Mouse (Mus musculus): ENCODE data around the gene Pappa. TPM values are rescaled to one million over a fixed set of nuclear protein-coding genes. Genes with fewer than 3 reads are reported as not detected.

Pappa gene
- polyA plus RNA-seq, 1 experiment from 2014 or later = 0.50 TPM

- 0 out of 2 replicates have a peak, but pooled peaks cover 4% of the 10 kb centered on the region for H3K4me1 ChIP-seq (replicated peaks)
- no peak overlapping the region for H3K9ac ChIP-seq
- no peaks in the 10 kb centered on the region for H3K36me3 ChIP-seq
- H3K4me3 ChIP-seq = no peak overlapping the region
- no peaks in the 10 kb centered on the region for H3K9me3 ChIP-seq (replicated peaks)
- WGBS = 75% methylated on average over 3 of the region's 3 CpGs
- H3K27me3 ChIP-seq = no peaks in the 10 kb centered on the region
- no peak overlapping the region for H3K4me2 ChIP-seq
- no peak overlapping the region for H3K27ac ChIP-seq
- ATAC-seq (replicated peaks; ENCODE audit: insufficient number of reproducible peaks, insufficient read depth, low FRiP score, low read depth) = no peak
Measured at GRCm38 (mm10) chr4:65174505-65174904, 50.5 kb downstream of the Pappa start.

- Histone ChIP-seq H3K36me3 (no peaks in the 10 kb centered on the region), H3K9me3 (replicated peaks) (no peaks in the 10 kb centered on the region), H3K27ac (no peak overlapping the region), H3K4me2 (no peak overlapping the region), H3K27me3 (no peaks in the 10 kb centered on the region), H3K4me3 (no peak overlapping the region), H3K4me1 (replicated peaks) (0 out of 2 replicates have a peak, but pooled peaks cover 4% of the 10 kb centered on the region), H3K9ac (no peak overlapping the region)
- no peak for ATAC-seq (replicated peaks; ENCODE audit: insufficient number of reproducible peaks, insufficient read depth, low FRiP score, low read depth)
- 24% methylated on average over 1 of the region's 1 CpGs for WGBS
Measured at GRCm38 (mm10) chr4:65178146-65178545, 54.2 kb downstream of the Pappa start.

GRCm38 (mm10) chr4:65187236-65187635, 63.3 kb downstream of the Pappa start:
- ATAC-seq (replicated peaks; ENCODE audit: insufficient number of reproducible peaks, insufficient read depth, low FRiP score, low read depth) = no peak
- no peak overlapping the region for H3K9ac ChIP-seq
- no peak overlapping the region for H3K4me3 ChIP-seq
- H3K9me3 ChIP-seq (replicated peaks) = no peaks in the 10 kb centered on the region
- H3K4me2 ChIP-seq = no peak overlapping the region
- H3K27ac ChIP-seq = no peak overlapping the region
- no peaks in the 10 kb centered on the region for H3K36me3 ChIP-seq
- H3K4me1 ChIP-seq (replicated peaks) = peaks cover 8% of the 10 kb centered on the region; the same call in 1 of the 2 replicates
- 48% methylated on average over 2 of the region's 2 CpGs for WGBS
- H3K27me3 ChIP-seq = no peaks in the 10 kb centered on the region

GRCm38 (mm10) chr4:65187716-65188115, 63.7 kb downstream of the Pappa start:
- no peaks in the 10 kb centered on the region for H3K9me3 ChIP-seq (replicated peaks)
- no peak overlapping the region for H3K27ac ChIP-seq
- 86% methylated on average over 1 of the region's 1 CpGs for WGBS
- H3K4me1 ChIP-seq (replicated peaks) = peaks cover 8% of the 10 kb centered on the region; the same call in 1 of the 2 replicates
- H3K4me3 ChIP-seq = no peak overlapping the region
- H3K27me3 ChIP-seq = no peaks in the 10 kb centered on the region
- H3K36me3 ChIP-seq = no peaks in the 10 kb centered on the region
- no peak overlapping the region for H3K4me2 ChIP-seq
- H3K9ac ChIP-seq = no peak overlapping the region
- ATAC-seq (replicated peaks; ENCODE audit: insufficient number of reproducible peaks, insufficient read depth, low FRiP score, low read depth) = no peak

- Histone ChIP-seq H3K9me3 (replicated peaks) (no peaks in the 10 kb centered on the region), H3K4me1 (replicated peaks) (peaks cover 8% of the 10 kb centered on the region; the same call in 1 of the 2 replicates), H3K36me3 (no peaks in the 10 kb centered on the region), H3K9ac (no peak overlapping the region), H3K4me2 (no peak overlapping the region), H3K4me3 (no peak overlapping the region), H3K27ac (no peak overlapping the region), H3K27me3 (no peaks in the 10 kb centered on the region)
- WGBS = 47% methylated on average over 6 of the region's 6 CpGs
- ATAC-seq (replicated peaks; ENCODE audit: insufficient number of reproducible peaks, insufficient read depth, low FRiP score, low read depth) = no peak
Measured at GRCm38 (mm10) chr4:65188921-65189485, 65.0 kb downstream of the Pappa start.

GRCm38 (mm10) chr4:65192810-65193209, 68.8 kb downstream of the Pappa start:
- ATAC-seq (replicated peaks; ENCODE audit: insufficient number of reproducible peaks, insufficient read depth, low FRiP score, low read depth) = no peak
- Histone ChIP-seq H3K4me3 (no peak overlapping the region), H3K4me1 (replicated peaks) (no peaks in the 10 kb centered on the region), H3K27me3 (no peaks in the 10 kb centered on the region), H3K4me2 (no peak overlapping the region), H3K36me3 (no peaks in the 10 kb centered on the region), H3K9ac (no peak overlapping the region), H3K9me3 (replicated peaks) (no peaks in the 10 kb centered on the region), H3K27ac (no peak overlapping the region)
- 74% methylated on average over 3 of the region's 3 CpGs for WGBS

GRCm38 (mm10) chr4:65195971-65196370, 72.0 kb downstream of the Pappa start:
- H3K4me1 ChIP-seq (replicated peaks) = no peaks in the 10 kb centered on the region
- no peak for ATAC-seq (replicated peaks; ENCODE audit: insufficient number of reproducible peaks, insufficient read depth, low FRiP score, low read depth)
- no peaks in the 10 kb centered on the region for H3K9me3 ChIP-seq (replicated peaks)
- H3K27me3 ChIP-seq = no peaks in the 10 kb centered on the region
- H3K27ac ChIP-seq = no peak overlapping the region
- no peaks in the 10 kb centered on the region for H3K36me3 ChIP-seq
- H3K4me2 ChIP-seq = no peak overlapping the region
- no peak overlapping the region for H3K9ac ChIP-seq
- no peak overlapping the region for H3K4me3 ChIP-seq
- 79% methylated on average over 1 of the region's 1 CpGs for WGBS

GRCm38 (mm10) chr4:65203666-65204065, 79.7 kb downstream of the Pappa start:
- H3K27me3 ChIP-seq = no peaks in the 10 kb centered on the region
- no peak overlapping the region for H3K4me3 ChIP-seq
- no peaks in the 10 kb centered on the region for H3K36me3 ChIP-seq
- 63% methylated on average over 5 of the region's 5 CpGs for WGBS
- no peaks in the 10 kb centered on the region for H3K9me3 ChIP-seq (replicated peaks)
- H3K4me1 ChIP-seq (replicated peaks) = no peaks in the 10 kb centered on the region
- no peak overlapping the region for H3K4me2 ChIP-seq
- no peak overlapping the region for H3K27ac ChIP-seq
- H3K9ac ChIP-seq = no peak overlapping the region
- ATAC-seq (replicated peaks; ENCODE audit: insufficient number of reproducible peaks, insufficient read depth, low FRiP score, low read depth) = no peak

- Histone ChIP-seq H3K4me1 (replicated peaks) (no peaks in the 10 kb centered on the region; the same call in 1 of the 2 replicates), H3K27ac (no peak overlapping the region), H3K4me2 (no peak overlapping the region), H3K36me3 (no peaks in the 10 kb centered on the region), H3K9ac (no peak overlapping the region), H3K4me3 (no peak overlapping the region), H3K9me3 (replicated peaks) (no peaks in the 10 kb centered on the region), H3K27me3 (no peaks in the 10 kb centered on the region)
- WGBS = 64% methylated on average over 2 of the region's 2 CpGs
- no peak for ATAC-seq (replicated peaks; ENCODE audit: insufficient number of reproducible peaks, insufficient read depth, low FRiP score, low read depth)
Measured at GRCm38 (mm10) chr4:65205446-65205845, 81.5 kb downstream of the Pappa start.

- Histone ChIP-seq H3K27me3 (no peaks in the 10 kb centered on the region), H3K4me2 (no peak overlapping the region), H3K9me3 (replicated peaks) (no peaks in the 10 kb centered on the region), H3K4me3 (no peak overlapping the region), H3K4me1 (replicated peaks) (no peaks in the 10 kb centered on the region; the same call in 1 of the 2 replicates), H3K27ac (no peak overlapping the region), H3K36me3 (no peaks in the 10 kb centered on the region), H3K9ac (no peak overlapping the region)
- WGBS = 48% methylated on average over 3 of the region's 3 CpGs
- ATAC-seq (replicated peaks; ENCODE audit: insufficient number of reproducible peaks, insufficient read depth, low FRiP score, low read depth) = no peak
Measured at GRCm38 (mm10) chr4:65209369-65210015, 85.5 kb downstream of the Pappa start.

GRCm38 (mm10) chr4:65216682-65217081, 92.7 kb downstream of the Pappa start:
- no peak for ATAC-seq (replicated peaks; ENCODE audit: insufficient number of reproducible peaks, insufficient read depth, low FRiP score, low read depth)
- 65% methylated on average over 3 of the region's 3 CpGs for WGBS
- H3K4me2 ChIP-seq = no peak overlapping the region
- no peak overlapping the region for H3K9ac ChIP-seq
- peaks cover 5% of the 10 kb centered on the region; the same call in 1 of the 2 replicates for H3K4me1 ChIP-seq (replicated peaks)
- no peaks in the 10 kb centered on the region for H3K27me3 ChIP-seq
- no peaks in the 10 kb centered on the region for H3K9me3 ChIP-seq (replicated peaks)
- H3K27ac ChIP-seq = no peak overlapping the region
- no peaks in the 10 kb centered on the region for H3K36me3 ChIP-seq
- H3K4me3 ChIP-seq = no peak overlapping the region
